Mouse (Mus musculus) liver, postnatal 0 days (tissue): Measurements from ENCODE around the gene Pcgf3. TPM values are rescaled to one million over a fixed set of nuclear protein-coding genes. Genes with fewer than 3 reads are reported as not detected.

Source experiments
- ATAC-seq: fragments of 200-750 bp; cut with Nextera tagmentation; 2 replicates; pipeline ENCODE4 v1.8.0; 2017; ENCODE audit warnings: mild to moderate bottlenecking, moderate library complexity
- DNase-seq: peaks from one replicate; pipeline ENCODE4 v3.0.0-alpha.2; 2016
- H3K27ac ChIP-seq: fragments of 300-500 bp; sonication (generic); 2 replicates; pipeline ENCODE4 v1.5.1; 2014; ENCODE audit warnings: antibody characterized with exemption, moderate library complexity, mild to moderate bottlenecking, low read depth
- H3K27me3 ChIP-seq: fragments of 300-500 bp; sonication (generic); 2 replicates; pipeline ENCODE4 v1.6.1; 2014; ENCODE audit warnings: low read length, control low read depth, mixed read lengths; ENCODE audit not compliant: insufficient read depth
- H3K36me3 ChIP-seq: fragments of 300-500 bp; sonication (generic); replicated peaks from 2 replicates; pipeline ENCODE4 v1.6.1; 2014; ENCODE audit warnings: mild to moderate bottlenecking, control low read depth, low read length, moderate library complexity, mixed read lengths; ENCODE audit not compliant: insufficient read depth
- H3K4me1 ChIP-seq: fragments of 300-500 bp; sonication (generic); 2 replicates; pipeline ENCODE4 v1.6.1; 2014; ENCODE audit warnings: antibody characterized with exemption, mild to moderate bottlenecking, control low read depth; ENCODE audit not compliant: insufficient read depth
- H3K4me2 ChIP-seq: fragments of 300-500 bp; sonication (generic); 2 replicates; pipeline ENCODE4 v1.6.1; 2014; ENCODE audit warnings: low read depth, mild to moderate bottlenecking, low read length, moderate library complexity, mixed read lengths
- H3K4me3 ChIP-seq: fragments of 300-500 bp; sonication (generic); 2 replicates; pipeline ENCODE4 v1.5.1; 2014; ENCODE audit warnings: low read depth, low read length
- H3K9ac ChIP-seq: fragments of 300-500 bp; sonication (generic); replicated peaks from 2 replicates; pipeline ENCODE4 v1.6.1; 2014; ENCODE audit warnings: mild to moderate bottlenecking, moderate library complexity
- H3K9me3 ChIP-seq: fragments of 300-500 bp; sonication (generic); 2 replicates; pipeline ENCODE4 v1.6.1; 2016; ENCODE audit warnings: mild to moderate bottlenecking, control low read depth, low read length, mixed read lengths
- CTCF ChIP-seq: sonication (generic); IDR thresholded peaks from 2 replicates; pipeline ENCODE4 v1.5.1; 2016; ENCODE audit warnings: antibody characterized with exemption, low read depth
- EP300 ChIP-seq: IDR thresholded peaks from 2 replicates; pipeline ENCODE4 v1.6.1; 2016; ENCODE audit warnings: antibody characterized with exemption, low read depth, mild to moderate bottlenecking
- WGBS: fragments of 180-500 bp; shearing (Covaris S2); extraction: QIAGEN DNeasy Blood & Tissue Kit; methylation state at CpG from one replicate; pipeline ENCODE4 v1.1.7; 2014; ENCODE audit not compliant: insufficient replicate concordance; 5-methylcytosine and 5-hydroxymethylcytosine counted together
- polyA plus RNA-seq: library from polyadenylated mRNA; unstranded; fragments of >200 nt; fragmentation: Nextera tagmentation; extraction: Ambion mirVana; gene quantifications from 2 replicates; pipeline ENCODE4 v1.2.1, GENCODE M21; 2015

Gene Pcgf3
- polyA plus RNA-seq, 1 experiment from 2014 or later, result 5.0 TPM

- TF ChIP-seq EP300, result no peak
- no peak for TF ChIP-seq CTCF
- DNase-seq (no peak), ATAC-seq (no peak)
- H3K27me3 ChIP-seq, result no peaks in the 10 kb centered on the region
- no peaks in the 10 kb centered on the region for H3K9me3 ChIP-seq
- no peak overlapping the region for H3K4me3 ChIP-seq
- H3K27ac ChIP-seq, result no peak overlapping the region
- no peak overlapping the region for H3K9ac ChIP-seq
- H3K4me2 ChIP-seq, result no peak overlapping the region
- H3K36me3 ChIP-seq, result no peaks in the 10 kb centered on the region
- WGBS, result 78% methylated on average over 3 of the region's 3 CpGs
- H3K4me1 ChIP-seq, result no peaks in the 10 kb centered on the region
Observed at GRCm38 (mm10) chr5:108516655-108517054, 55.6 kb downstream of the Pcgf3 start.

DNA sequence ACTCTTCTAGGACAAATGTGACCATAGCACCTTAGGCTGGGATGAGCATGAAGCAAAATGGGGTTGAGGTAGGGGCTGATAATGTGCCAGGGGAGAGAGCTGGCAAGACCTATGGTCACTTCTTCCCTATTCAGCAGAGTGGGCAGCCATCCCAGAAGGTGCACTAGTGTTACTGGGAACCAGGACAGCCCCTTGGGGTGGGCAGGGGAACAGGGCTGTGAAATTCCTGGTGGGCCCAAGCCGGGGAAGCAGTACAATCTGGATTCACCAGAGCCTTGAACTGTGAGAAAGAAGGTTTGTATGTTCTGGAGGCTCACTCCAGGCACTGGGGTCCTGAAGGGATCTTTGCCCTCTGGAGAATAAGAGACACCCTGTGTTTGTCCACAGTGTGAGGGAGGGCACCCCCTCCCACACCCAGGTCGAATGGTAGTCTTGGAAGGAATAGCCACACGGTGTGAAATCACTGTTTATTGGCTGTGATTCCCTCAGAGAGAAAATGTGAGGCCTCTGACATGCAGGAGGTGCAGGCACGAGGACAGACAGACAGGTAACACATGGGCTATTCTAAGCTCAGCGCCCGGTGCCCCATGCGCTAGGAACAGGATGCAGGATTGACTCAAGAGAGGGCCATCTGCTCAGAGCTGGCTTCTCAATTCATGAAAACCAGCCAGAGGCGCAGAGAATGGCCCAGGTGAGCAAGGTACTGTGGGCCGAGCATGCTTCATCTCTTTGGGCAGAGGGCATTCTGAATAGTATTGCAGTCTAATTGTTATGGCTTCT, 57.3 kb downstream of the Pcgf3 start:
- Histone ChIP-seq H3K4me2 (no peak overlapping the region), H3K36me3 (no peaks in the 10 kb centered on the region), H3K4me1 (no peaks in the 10 kb centered on the region), H3K9ac (no peak overlapping the region), H3K27me3 (no peaks in the 10 kb centered on the region), H3K4me3 (no peak overlapping the region), H3K27ac (no peak overlapping the region), H3K9me3 (no peaks in the 10 kb centered on the region)
- 73% methylated on average over 9 of the region's 9 CpGs for WGBS
- ATAC-seq (no peak), DNase-seq (no peak)
- no peak for TF ChIP-seq EP300
- no peak for TF ChIP-seq CTCF

DNA sequence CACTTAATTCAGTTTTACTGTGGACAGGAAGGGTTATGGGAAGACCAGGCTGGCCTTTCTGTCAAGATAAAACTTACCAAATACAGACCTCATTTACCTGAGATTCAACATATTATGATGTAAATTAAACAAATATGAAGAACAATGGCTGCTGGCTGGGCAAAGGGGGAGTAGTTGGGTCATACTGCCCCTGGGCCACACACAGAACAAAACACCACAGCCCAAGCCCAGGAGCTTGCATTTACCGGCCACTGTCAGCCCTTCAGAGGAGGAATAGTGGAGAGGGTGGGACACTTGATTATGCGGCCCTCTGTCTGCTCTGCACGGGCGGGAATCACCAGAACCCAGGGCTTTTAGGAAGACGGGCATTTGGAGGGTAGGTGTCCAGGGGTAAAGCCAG, 57.9 kb downstream of the Pcgf3 start:
- Histone ChIP-seq H3K36me3 (no peaks in the 10 kb centered on the region), H3K27me3 (no peaks in the 10 kb centered on the region), H3K27ac (no peak overlapping the region), H3K4me3 (no peak overlapping the region), H3K4me1 (no peaks in the 10 kb centered on the region), H3K9me3 (no peaks in the 10 kb centered on the region), H3K9ac (no peak overlapping the region), H3K4me2 (no peak overlapping the region)
- no peak for TF ChIP-seq CTCF
- TF ChIP-seq EP300, result no peak
- ATAC-seq (no peak), DNase-seq (no peak)
- WGBS, result 82% methylated on average over 5 of the region's 5 CpGs

DNA sequence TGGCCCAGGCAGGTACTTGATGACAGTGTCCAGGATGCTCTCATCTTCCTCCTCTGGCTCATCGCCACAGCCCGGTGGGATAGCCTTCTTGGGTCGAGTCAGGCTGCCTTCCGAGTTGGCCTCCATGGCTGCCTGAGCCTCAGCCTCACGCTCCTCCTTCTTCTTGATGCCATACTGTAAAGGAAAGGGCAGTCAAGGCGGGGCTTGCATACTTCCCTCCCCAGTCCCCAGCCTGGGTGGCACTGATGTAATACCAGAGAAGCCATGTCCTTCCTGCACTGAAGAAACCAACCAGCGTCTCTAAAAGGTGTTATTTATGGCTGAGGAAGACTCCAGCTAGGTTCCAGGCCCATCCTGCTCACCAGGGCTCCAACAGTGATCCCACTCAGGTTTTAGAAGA, 59.1 kb downstream of the Pcgf3 start:
- TF ChIP-seq CTCF, result no peak
- no peak for TF ChIP-seq EP300
- no peak for ATAC-seq
- Histone ChIP-seq H3K9ac (no peak overlapping the region), H3K36me3 (no peaks in the 10 kb centered on the region), H3K27ac (no peak overlapping the region), H3K4me1 (no peaks in the 10 kb centered on the region), H3K27me3 (no peaks in the 10 kb centered on the region), H3K4me2 (no peak overlapping the region), H3K4me3 (no peak overlapping the region), H3K9me3 (no peaks in the 10 kb centered on the region)
- 63% methylated on average over 7 of the region's 7 CpGs for WGBS
- DNase-seq, result no peak

DNA sequence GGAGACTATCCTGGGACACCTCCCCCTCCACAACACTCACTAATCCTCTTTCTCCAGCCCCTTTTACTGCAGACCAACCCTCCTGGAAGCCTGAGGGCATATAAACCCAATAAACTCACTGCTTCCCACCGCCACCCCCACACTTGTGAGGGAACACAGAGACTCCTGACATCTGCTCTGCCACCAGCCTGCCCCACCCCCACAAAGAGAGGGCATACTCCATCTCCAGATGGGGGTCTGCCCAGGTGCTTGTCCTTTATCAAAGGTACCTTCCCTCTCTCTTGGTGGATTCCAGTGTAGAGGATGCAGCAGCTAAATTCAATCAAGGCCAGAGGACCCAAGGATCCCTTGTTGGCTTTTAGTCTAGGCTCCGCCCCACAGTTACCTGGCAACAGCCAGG, 60.0 kb downstream of the Pcgf3 start:
- TF ChIP-seq CTCF, result no peak
- 68% methylated on average over 2 of the region's 2 CpGs for WGBS
- Histone ChIP-seq H3K36me3 (no peaks in the 10 kb centered on the region), H3K27ac (no peak overlapping the region), H3K4me3 (no peak overlapping the region), H3K4me1 (no peaks in the 10 kb centered on the region), H3K9ac (no peak overlapping the region), H3K4me2 (no peak overlapping the region), H3K27me3 (no peaks in the 10 kb centered on the region), H3K9me3 (no peaks in the 10 kb centered on the region)
- ATAC-seq, result no peak
- DNase-seq, result no peak

DNA sequence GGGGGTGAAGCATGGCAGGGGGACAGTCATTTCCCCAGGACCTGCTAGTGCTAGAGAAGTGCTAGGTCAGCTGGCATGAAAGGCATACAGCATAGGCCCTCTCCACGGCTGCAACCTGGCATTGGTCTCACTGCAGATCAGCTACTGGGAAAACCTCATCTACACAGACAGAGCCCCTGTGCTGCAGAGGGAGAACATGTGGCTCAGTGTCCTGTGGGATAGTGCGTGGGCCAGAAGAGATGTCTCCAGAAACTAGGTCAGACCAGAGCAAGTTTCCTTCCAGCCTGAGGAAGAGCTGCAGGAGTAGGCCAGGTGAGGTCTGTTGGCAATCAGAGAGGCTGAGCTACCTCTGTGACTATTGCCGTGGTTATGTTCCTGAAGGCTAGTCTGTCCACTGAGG, 60.9 kb downstream of the Pcgf3 start:
- DNase-seq (no peak), ATAC-seq (no peak)
- Histone ChIP-seq H3K9me3 (no peaks in the 10 kb centered on the region), H3K27me3 (no peaks in the 10 kb centered on the region), H3K4me1 (no peaks in the 10 kb centered on the region), H3K27ac (no peak overlapping the region), H3K9ac (no peak overlapping the region), H3K4me2 (no peak overlapping the region), H3K4me3 (no peak overlapping the region), H3K36me3 (no peaks in the 10 kb centered on the region)
- WGBS, result 69% methylated on average over 3 of the region's 3 CpGs
- TF ChIP-seq CTCF, result no peak
- no peak for TF ChIP-seq EP300

DNA sequence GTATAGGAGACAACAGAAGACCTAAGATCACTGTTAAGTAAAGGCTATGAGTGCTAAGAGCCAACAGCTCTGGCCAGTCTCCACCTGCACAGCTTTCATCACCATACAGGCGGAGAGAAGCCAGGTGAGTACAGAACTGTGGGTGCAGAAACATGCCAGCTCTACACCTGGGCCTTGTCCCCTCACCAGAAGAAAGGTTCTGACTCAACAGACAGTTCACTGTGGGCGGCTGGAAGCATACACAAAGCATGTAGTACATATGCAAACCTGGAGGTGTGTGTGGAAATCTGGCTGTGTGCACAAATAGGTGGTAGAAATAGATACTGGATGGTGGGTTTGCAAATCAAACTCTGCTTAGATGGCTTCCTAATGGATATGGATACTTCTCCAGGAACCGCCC, 61.6 kb downstream of the Pcgf3 start:
- H3K27me3 ChIP-seq, result no peaks in the 10 kb centered on the region
- DNase-seq (no peak), ATAC-seq (no peak)
- H3K36me3 ChIP-seq, result no peaks in the 10 kb centered on the region
- H3K9ac ChIP-seq, result no peak overlapping the region
- H3K27ac ChIP-seq, result no peak overlapping the region
- H3K4me3 ChIP-seq, result no peak overlapping the region
- 78% methylated on average over 3 of the region's 3 CpGs for WGBS
- no peak overlapping the region for H3K4me2 ChIP-seq
- no peaks in the 10 kb centered on the region for H3K4me1 ChIP-seq
- TF ChIP-seq EP300, result no peak
- no peak for TF ChIP-seq CTCF
- H3K9me3 ChIP-seq, result no peaks in the 10 kb centered on the region
